Mouse (Mus musculus) skeletal muscle tissue, adult 2 months (tissue): ENCODE results near the gene Apol6.
A peak's percentile ranks its signal among the peaks of the same experiment; 100 is the strongest.

Source experiments
- DNase-seq: peaks from one replicate; pipeline ENCODE4 v3.0.0-alpha.2; 2012; ENCODE audit warnings: low read depth, low spot score

Apol6 gene

DNA sequence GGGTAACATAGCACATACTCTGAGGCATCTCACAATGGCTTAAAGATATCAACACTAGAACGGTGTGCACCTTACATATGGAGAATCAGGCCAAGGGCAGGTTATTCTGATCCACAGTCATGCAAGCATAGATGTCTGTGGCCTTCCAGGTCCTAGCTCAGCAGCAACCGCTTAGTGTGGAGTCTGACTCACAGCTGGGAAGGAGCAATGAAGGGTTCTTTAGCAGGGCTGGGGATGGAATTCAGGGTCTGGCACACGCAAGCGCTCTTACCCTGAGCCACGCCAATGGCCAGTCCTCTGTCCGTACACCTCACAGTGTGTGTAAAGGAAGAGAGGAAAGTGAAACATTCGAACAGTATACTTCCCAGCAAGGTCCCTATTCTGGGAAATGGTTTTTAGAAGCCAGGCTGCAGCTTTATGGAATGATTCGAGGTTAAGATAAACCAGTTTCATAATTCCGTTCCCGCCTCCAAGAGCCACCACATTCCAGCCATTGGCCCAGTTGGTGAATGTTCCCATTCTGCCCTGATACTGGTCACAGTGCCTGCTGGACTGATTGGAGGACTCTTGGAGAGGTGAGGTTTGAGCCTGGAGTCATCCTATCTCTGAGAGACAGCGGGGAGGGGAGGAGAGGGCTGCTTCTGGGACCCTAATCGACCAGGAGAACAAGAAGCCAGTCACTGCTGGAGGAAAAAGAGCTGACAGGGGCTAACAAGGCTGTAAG is at the start of gene Apol6:
Gene Apol6 (plus strand): TSS at position 133 of the 724 bp plus-strand sequence.
- DNase-seq: no peak

DNA sequence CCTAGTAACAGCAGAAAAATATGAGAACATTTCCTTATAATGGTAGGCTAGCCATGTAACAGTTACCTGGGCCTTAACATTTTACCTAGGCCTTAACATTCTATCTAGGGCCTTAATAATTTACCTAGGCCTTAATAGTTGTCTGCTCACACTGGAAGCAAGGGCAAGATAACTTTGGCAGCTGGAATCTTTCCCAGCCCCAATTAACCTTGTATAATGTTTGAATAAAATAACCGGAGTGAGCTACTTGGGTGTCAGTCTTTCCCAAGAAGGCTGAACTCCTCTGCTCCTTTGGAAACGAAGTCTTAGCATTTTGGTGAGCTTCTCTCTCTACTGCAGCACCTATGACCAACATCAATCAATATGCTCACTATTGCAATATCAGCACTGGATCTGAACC is 46.5 kb upstream of the Apol6 start:
- no peak for DNase-seq

DNA sequence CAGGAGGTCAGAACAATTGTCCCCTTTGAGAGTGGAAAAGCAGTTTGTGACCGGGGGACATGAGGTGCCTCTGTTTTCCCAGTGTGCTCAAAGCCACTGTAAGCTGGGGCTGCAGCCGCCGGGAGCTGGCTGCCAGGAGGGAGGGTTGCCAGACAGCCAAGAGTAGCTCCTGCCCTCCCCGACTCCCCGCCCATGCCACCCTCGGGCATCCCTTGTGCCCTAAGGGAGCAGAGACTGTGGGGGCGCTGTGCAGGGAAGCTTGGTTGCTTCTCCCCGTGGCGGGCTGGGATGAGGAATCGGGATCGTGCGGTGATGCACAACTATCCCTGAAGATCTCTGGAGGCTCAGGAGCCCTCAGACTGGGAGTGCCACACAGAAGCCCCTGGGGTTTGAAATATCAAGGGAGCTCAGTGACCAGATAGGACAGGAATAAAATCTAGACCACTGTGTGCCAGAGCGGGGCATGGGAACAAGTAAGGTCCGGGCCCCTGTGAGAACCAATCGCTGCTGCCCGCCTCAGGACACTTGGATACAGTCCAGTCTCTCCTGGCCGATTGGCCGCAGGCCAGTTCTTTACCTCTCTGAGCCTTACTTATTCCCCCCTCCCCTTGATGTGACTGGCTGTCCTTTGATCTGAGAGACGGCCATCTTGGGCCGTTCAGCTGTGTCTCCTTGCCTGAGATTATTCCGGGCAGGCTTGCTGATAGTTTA is 45.5 kb upstream of the Apol6 start:
- DNase-seq: no peak

DNA sequence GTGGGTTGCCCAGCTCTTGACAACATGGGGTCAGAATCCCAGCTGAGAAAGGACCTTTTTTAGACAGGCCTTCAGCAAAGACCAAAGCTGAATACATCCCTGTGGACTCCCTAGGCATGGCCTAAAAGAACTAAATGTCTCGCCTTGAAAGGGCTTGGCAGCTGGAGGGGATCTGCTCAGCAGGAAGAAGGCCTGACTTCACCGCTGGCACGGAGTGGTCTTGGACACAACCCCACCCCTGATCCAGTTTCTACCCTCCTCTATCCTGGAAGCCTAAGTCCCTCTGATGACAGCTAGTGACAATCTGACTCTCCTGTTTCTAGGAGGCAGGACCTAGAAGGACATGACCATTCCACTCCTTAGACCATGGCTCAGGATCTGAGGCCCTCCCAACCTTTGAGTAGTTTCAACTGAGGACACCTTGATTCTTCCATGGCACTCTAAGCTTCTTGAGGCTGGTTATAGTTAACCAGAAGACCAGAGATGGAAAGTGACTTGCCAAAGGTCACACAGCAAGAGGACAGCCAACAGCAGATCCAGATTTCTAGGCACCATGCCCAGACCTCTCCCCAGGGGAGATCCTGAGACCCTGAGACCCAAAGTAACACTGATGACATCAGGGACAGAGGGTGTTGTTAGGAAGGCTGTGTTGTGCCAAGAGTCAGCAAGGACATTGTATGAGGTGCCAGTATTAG is 41.2 kb upstream of the Apol6 start:
- DNase-seq: peak; percentile 89

DNA sequence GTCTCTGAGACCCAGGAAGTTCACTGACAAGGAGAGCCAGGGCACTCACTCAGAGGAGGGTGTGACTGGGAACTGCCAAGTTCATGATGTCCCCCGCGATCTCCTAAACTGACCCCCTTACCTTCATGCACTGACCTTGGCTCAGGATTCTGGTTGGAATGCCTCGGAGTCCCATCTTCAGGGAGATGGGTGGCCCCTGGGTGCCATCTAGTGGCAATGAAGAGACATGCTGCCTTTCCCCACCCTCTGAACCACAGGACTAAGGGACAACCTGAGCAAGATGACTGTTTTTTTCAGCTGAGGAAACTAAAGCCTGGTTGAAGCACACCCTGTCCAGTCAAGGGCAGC is 40.7 kb upstream of the Apol6 start:
- peak; percentile 62 for DNase-seq

DNA sequence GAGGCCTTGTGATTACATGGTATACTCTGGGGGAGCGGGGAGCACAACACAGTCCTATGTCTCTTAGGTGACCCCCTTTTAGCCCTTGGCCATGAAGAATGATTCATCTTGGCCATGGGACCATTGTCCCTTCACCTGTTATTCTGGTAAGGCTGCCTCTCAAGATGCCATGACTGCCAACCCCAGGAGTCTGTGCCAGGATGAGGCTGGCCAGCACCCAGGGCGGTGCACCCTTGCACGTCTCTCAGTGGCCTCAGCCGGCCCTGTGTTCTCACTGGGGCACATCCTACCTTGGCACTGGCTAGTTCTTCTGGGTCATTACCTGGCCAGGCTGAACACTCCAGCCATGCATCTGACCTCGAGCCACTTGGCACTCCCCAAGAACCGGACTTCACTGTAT is 35.7 kb upstream of the Apol6 start:
- DNase-seq: peak; percentile 51

DNA sequence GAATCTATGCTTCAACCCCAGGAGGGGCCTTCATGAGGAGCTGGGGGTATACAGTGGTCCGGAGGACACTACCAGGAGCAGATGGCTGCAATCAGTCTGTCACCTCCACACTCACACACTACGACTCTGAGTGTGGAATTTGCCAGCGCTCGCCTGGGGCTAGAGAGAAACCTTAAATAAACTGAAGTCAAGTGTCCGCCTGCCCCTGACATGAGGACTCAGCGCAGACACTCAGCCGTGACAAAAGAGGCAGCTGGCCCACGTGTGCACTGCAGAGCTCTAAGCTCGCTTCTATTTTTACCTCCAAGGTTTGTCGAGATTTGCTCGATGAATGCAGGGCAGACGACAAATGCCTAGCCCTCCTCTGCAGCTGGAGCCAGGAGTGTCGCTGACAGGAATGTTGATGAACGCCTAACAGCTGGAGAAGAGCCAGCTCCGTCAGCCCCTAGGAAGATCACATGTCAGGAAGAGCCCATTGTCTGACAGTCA is 30.7 kb upstream of the Apol6 start:
- DNase-seq: peak; percentile 66

DNA sequence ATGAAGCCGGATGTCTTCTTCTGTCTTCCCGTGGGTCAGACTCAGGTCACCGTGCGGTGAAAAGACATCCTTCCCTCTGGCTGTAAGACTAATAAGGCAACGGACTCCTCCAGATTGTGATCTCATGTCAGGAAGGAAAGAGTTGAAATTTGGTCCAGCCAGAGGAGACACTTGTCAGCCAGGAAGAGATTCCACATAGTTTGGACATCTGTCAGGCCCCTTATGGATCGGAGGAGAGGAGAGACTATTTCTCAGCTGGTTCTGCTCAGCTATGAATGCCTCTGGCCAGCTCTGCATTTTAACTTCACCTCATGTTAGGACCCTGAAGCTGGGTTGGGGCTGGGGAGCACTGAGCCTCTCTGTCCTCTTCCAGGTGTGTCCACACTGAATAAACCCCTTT is 30.1 kb upstream of the Apol6 start:
- DNase-seq: no peak

DNA sequence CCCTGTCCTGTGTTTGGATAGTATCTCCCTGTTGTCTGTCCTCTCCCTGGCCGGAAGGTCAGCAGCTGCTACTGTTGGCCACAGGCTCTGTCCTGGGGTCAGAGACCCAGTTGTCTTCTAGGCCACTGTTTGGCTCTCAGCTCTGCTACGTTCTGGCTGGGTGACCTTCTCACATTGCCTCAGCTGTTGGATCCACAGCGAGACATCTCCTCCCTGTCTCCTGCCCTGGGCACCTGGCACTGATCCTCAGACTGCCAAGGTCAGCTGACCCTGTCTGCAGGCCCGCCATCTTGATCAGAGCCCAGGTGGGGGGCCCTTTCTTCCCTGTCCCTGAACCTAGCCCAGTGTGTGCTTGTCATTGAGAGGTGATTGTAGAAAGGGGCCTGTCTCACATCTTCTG is 29.5 kb upstream of the Apol6 start:
- peak; percentile 95 for DNase-seq

DNA sequence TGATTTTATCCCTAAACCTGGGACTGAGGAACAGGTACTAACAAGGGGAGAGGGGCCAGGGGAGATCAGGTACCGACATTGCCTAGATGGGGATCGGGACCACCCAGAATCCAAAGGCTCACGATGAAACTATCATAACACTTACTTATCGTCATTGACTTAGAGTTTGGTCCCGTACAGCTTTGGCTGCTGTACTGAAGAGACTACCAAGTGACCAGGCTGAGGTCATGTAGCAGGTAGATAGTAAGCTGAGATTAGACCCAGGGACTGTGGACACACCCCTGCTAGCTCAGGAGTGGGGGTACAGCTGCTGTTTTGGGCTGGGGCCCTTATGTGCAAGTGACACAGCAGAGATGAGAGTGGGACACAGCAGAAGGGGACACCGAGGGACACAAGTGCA is 28.0 kb upstream of the Apol6 start:
- DNase-seq: no peak

DNA sequence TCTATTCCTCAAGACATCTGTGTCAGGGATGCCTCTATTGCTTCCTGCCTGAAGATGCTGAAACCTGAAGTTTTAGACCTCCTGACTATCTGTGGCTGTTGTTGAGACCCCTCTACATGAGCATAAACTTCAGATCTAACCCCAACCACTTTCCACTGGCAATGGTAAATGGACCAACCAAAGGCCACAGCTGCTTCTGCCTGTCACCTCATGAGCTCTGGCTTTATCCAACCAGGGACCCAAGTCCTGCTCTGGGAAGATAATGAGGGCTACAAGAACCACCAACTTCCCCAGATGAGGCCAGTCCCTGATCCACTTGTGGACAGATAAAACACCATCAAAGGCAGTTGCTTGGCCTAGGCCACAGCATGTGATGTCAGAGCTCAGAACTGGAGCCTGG is 26.6 kb upstream of the Apol6 start:
- DNase-seq: no peak

DNA sequence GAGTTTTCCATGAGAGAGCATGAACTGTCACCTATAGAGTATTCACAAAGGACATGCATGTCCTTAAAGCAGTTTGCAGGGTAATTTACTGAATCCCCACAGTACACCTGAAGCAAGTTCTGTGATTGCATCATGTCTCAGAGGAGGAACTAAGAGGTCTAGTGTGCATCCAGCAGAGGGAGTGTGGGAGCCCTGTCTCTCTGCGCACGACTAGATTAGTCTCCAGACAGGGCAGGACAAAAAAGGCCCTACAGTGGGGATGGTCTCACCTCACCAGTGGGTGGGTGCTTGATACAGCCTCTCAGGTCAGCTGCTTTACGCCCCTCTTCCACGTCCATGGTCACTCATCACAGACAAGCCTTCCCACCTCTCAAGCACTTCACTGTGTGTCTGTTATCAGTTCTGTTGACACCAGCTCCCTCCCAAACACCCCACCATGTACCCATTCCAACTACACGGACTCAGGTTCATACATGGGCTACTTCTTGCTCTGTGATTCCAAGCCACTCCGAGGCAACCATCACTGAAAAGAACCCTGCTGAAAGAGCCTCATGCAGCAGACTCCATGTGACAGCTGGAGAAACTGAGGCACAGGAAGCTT is 25.7 kb upstream of the Apol6 start:
- no peak for DNase-seq

DNA sequence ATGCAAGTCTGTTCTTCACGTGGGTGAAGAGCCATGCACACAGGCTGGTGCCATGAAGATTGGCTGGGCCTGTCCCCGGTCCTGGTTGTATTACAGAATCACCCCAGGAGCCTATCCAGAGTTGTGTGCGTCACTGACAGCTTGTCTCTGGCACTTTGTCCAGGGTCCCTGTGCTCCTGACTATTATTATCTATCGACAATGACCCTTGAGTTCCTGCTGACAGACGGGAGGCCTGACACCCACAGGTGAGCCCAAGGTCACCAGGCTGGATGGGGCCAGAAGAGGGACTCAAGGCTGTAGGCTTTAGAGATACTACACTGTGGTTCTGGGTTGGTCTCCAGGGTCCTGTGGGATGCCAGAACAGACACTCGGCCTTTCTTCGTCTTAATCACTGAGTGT is 25.0 kb upstream of the Apol6 start:
- DNase-seq: peak; percentile 52

DNA sequence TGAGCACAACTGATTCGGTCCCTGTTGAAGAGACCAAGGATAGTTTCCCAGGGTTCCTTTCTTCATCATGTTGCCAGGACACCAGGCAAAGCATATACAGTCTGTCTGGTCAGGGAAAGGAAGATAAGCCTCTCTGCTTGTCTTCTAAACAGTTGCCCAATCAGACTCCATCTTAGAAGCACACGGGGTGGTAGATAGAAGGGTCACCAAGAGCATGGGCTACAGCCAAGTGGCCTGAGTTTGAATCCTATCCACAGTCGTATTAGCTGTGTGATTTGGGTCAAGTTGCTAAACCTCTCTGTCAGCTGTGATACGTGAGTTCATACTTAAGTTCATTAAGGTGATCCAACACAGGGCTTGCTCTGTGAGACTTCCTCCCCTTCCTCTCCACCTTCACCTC is 24.4 kb upstream of the Apol6 start:
- DNase-seq: no peak

DNA sequence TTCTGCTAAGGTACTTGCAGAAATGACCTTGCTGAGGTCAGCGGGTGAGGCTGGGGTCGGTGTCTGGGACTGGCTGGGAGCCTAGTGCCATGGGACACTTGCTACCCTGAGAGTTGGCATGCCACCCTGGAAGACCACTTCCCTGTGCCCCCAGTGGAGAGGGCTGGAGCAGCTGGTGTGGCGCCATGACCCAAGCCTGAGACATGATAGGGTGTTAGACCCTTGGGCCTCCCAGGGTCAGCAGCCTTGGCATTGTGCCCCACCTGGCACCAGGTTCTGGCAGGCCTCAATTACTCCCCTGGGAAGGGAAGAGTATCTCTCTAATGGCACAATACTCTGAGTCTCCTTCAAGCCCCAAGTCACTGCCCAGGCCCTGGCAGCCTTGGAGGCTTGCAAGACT is 23.5 kb upstream of the Apol6 start:
- peak; percentile 92 for DNase-seq

DNA sequence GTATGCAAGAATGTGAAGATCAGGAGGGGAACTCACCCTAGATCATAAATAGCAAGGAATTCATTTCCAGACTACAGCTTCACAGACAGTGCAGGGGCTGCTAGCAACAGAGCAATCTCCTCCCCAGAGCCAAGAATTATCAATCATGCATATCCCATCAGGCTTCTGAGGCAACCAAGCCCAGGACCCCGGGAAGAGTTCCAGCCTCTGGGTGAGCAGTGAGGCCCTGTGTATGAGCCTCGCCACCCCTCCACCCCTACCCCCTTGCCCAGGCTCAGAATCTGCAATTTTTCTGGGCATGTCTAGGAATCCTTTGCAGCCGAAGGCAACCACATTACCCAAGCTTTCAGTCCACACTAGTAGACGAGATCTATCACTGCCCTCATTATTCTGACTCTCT is 22.7 kb upstream of the Apol6 start:
- DNase-seq: no peak

DNA sequence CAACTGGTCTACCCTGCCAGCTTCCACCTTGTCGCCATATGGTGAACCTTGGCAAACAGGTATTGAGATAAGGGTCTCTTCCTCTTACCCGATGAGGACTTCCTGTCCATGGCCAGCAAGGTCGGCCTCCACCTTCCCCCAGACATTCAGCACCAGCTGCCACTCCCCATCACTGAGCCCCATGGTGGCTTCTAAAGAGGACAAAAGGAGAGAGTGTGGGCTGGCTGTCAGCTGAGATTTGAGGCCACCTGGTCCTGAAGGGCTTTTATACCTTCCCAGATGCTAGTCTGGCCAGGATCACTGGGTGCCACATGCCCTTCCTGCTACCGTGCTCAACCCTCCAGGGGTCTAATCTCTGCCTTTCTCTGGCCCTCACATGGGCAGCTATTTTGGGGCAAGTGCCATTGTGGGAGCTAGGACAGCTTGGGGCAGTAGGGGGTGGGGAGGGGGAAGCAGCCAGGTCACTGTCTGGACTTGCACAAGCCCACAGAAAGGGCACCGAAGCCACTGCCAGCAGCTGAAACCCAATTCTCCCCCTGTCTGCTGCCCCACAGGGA is 22.1 kb upstream of the Apol6 start:
- DNase-seq: peak; percentile 84

DNA sequence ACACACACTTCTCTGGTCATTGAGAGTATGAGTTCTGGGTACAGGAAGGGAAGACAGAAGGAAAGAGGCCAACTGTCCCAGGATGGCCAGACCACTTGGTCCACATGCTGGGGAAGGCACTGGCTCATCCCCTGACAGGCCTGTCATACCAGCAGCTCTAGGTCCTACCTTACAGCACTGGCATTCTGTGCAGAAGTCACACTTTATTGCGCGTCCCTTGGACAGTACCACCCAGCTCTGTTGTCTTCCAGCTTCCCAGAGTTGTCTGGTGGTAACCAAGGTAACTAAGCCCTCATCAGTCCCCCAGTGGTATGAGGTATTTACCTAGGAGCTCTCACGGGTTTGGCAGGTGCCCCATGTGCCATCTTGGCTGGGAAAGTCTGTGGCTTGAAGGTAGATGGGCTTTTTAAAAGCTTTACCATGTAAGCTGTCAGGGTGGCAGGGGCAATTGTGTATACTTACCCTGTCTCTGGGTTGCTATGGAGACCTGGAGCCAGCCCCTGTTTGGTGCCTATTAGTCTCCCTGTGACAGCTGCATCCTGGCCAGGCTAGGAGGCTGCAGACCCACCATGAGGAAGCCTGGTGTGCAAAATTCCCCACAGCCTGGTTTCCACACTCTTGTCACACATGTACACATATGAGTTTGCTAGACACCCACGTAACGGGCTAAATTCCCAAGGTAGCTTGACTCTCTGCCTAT is 18.5 kb upstream of the Apol6 start:
- no peak for DNase-seq

DNA sequence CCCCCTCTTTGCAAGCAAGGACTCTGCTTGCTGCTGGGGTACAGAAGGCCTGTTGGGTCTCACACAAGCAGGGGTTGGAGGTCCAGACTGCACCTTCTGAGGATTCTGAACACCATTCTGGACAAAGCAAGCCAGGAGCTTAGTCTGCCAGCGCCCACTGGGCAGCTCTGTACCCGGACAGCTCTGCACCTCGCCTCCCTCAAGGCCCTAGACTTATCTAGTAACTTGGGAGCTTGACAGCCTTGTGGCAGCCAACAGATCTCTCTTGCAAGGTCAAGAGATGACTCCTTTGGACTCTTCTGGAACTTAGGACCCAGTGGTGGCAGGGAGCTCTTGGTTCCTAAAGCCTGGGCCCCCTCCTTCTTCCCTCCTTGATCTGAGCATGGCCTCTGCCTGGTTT is 17.4 kb upstream of the Apol6 start:
- DNase-seq: no peak

DNA sequence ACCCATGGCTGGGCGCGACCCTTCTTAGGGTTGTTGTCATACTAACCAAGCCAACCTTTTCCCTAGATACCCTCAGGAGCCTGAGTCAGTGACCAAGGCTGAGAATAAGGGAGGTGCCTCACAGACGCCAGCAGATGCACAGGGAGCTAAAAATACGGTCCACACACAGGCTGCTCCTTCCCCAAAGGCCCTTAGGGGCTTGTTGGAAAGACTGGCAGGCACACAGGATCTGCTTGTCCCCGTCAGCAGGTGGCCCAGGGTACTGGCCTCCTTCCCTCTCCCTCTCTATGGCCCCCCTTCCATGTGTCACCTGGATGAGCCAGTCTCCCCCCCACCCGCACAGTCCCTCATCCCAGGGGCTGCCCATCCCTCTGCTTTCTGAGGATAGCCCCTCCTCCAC is 16.9 kb upstream of the Apol6 start:
- DNase-seq: peak; percentile 58

DNA sequence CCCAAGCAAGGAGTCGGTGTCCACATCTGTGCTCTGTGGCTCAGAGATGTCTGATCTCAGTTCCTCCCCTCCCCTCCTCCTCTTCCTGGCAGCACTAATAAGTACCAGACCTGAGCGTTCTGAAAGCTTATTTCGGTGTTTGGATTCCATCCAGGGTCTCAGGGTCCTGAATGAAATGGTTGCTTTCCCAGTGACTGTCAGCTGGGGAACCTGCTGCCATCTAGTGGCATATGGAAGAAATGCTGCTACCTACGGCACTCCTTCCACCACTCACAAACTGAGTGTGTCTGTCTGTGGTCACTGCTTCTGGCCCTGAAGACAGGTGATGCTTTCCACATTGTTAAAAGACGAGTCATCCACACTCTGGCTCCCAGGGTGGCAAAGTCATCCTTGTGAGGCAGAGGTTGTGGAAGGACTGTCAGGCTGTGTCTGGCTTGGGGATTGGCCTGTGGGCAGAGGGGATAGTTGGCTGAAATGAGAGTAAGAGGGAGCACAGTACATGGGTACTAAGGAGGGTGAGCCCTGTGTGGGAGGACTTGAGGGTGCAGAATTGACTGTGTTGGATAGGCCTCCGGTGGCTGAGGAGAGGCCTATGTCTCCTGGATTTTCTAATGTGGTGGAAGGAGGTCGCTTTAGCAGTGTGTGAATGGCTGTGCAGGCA is 15.1 kb upstream of the Apol6 start:
- DNase-seq: peak; percentile 88
